Mouse (Mus musculus) liver, embryonic 14.5 days (tissue): ENCODE data around the gene Parp3. TPM values are rescaled to one million over a fixed set of nuclear protein-coding genes. Genes with fewer than 3 reads are reported as not detected.

Source experiments
- ATAC-seq: fragments of 200-750 bp; cut with Nextera tagmentation; 2 replicates; pipeline ENCODE4 v1.8.0; 2017; ENCODE audit warnings: moderate number of reproducible peaks, mild to moderate bottlenecking, moderate library complexity; ENCODE audit not compliant: insufficient read depth
- DNase-seq, 3 experiments: peaks; one replicate each; pipeline ENCODE4 v3.0.0-alpha.2; 2012 to 2013; ENCODE audit warnings: low read depth in 3 of 3, low spot score in 3 of 3
- H3K27ac ChIP-seq: fragments of 300-500 bp; sonication (generic); 2 replicates; pipeline ENCODE4 v1.5.1; 2014; ENCODE audit warnings: moderate library complexity, mild to moderate bottlenecking, control low read depth, inconsistent platforms
- H3K27me3 ChIP-seq: fragments of 300-500 bp; sonication (generic); 2 replicates; pipeline ENCODE4 v1.6.1; 2014; ENCODE audit warnings: mild to moderate bottlenecking, low read length, moderate library complexity; ENCODE audit not compliant: control insufficient read depth, insufficient read depth
- H3K36me3 ChIP-seq: fragments of 300-500 bp; sonication (generic); replicated peaks from 2 replicates; pipeline ENCODE4 v1.6.1; 2014; ENCODE audit warnings: low read depth; ENCODE audit not compliant: control insufficient read depth, insufficient read depth
- H3K4me1 ChIP-seq, 2 experiments: fragments of 200-500 bp in 1 of 2; fragments of 300-500 bp in 1 of 2; sonication (generic) in 1 of 2; replicated peaks; 2 replicates each; pipeline ENCODE4 v1.6.1; 2012 to 2014; ENCODE audit warnings: antibody characterized with exemption in 1 of 2, inconsistent platforms in 1 of 2, low read length in 1 of 2; ENCODE audit not compliant: control insufficient read depth in 2 of 2, insufficient read depth in 2 of 2
- H3K4me2 ChIP-seq: fragments of 300-500 bp; sonication (generic); 2 replicates; pipeline ENCODE4 v1.6.1; 2014; ENCODE audit warnings: low read depth, mild to moderate bottlenecking, control low read depth, moderate library complexity
- H3K4me3 ChIP-seq, 2 experiments: fragments of 200-500 bp in 1 of 2; fragments of 300-500 bp in 1 of 2; sonication (generic) in 1 of 2; 2 replicates each; pipeline ENCODE4 v1.5.1; 2012 to 2014; ENCODE audit warnings: low read depth in 2 of 2, low read length in 2 of 2, mild to moderate bottlenecking in 2 of 2, control low read depth in 1 of 2, inconsistent platforms in 1 of 2, moderate library complexity in 1 of 2; ENCODE audit not compliant: insufficient read depth in 1 of 2
- H3K9ac ChIP-seq: fragments of 300-500 bp; sonication (generic); replicated peaks from 2 replicates; pipeline ENCODE4 v1.6.1; 2014; ENCODE audit warnings: mild to moderate bottlenecking, control low read depth, moderate library complexity
- H3K9me3 ChIP-seq: fragments of 300-500 bp; sonication (generic); 2 replicates; pipeline ENCODE4 v1.6.1; 2016; ENCODE audit warnings: low read length, mixed read lengths; ENCODE audit not compliant: control insufficient read depth
- CTCF ChIP-seq: IDR thresholded peaks from 2 replicates; pipeline ENCODE4 v1.5.1; 2016; ENCODE audit warnings: antibody characterized with exemption, low read depth, control low read depth
- EP300 ChIP-seq: IDR thresholded peaks from 2 replicates; pipeline ENCODE4 v1.6.1; 2016; ENCODE audit warnings: antibody characterized with exemption, low read depth
- WGBS: fragments of 180-500 bp; shearing (Covaris S2); extraction: QIAGEN DNeasy Blood & Tissue Kit; methylation state at CpG from one replicate; pipeline ENCODE4 v1.1.7; 2014; ENCODE audit not compliant: insufficient replicate concordance; 5-methylcytosine and 5-hydroxymethylcytosine counted together
- polyA plus RNA-seq, 2 experiments: library from polyadenylated mRNA; depleted of rRNA in 1 of 2; stranded (reverse) in 1 of 2; unstranded in 1 of 2; fragments of >200 nt; fragmentation: Nextera tagmentation in 1 of 2; extraction: Ambion mirVana in 1 of 2; gene quantifications; 2 replicates each; pipeline versions ENCODE4 v1.2.1 to v1.2.3; 2012 to 2014

The Parp3 gene
- polyA plus RNA-seq, 2 experiments = 0.91 to 1.3 TPM

- ATAC-seq = no peak
- 76% methylated on average over 18 of the region's 18 CpGs for WGBS
- H3K36me3 ChIP-seq = no peaks in the 10 kb centered on the region
- H3K4me1 ChIP-seq = peaks cover 0 to 3% of the 10 kb centered on the region in 2 experiments; a peak in 1 of 4 replicates
- H3K9me3 ChIP-seq = no peaks in the 10 kb centered on the region
- H3K9ac ChIP-seq = no peak overlapping the region
- H3K4me3 ChIP-seq = no peak overlapping the region
- no peak overlapping the region for H3K4me2 ChIP-seq
- DNase-seq = no peak
- H3K27ac ChIP-seq = no peak overlapping the region
- H3K27me3 ChIP-seq = peaks cover 13% of the 10 kb centered on the region
- no peak for TF ChIP-seq EP300
- no peak for TF ChIP-seq CTCF
Measured at GRCm38 (mm10) chr9:106460401-106461025, 16.2 kb downstream of the Parp3 start.

GRCm38 (mm10) chr9:106459946-106460345 is 16.8 kb downstream of the Parp3 start:
- no peak overlapping the region for H3K9ac ChIP-seq
- no peak for TF ChIP-seq EP300
- TF ChIP-seq CTCF = no peak
- ATAC-seq = no peak
- no peak overlapping the region for H3K4me3 ChIP-seq
- peaks cover 8% of the 10 kb centered on the region for H3K27me3 ChIP-seq
- no peak for DNase-seq
- WGBS = 71% methylated on average over 15 of the region's 15 CpGs
- no peak overlapping the region for H3K4me2 ChIP-seq
- H3K36me3 ChIP-seq = no peaks in the 10 kb centered on the region
- H3K9me3 ChIP-seq = no peaks in the 10 kb centered on the region
- H3K27ac ChIP-seq = no peak overlapping the region
- H3K4me1 ChIP-seq = peaks cover 0 to 3% of the 10 kb centered on the region in 2 experiments; a peak in 1 of 4 replicates

- Histone ChIP-seq H3K9ac (no peak overlapping the region), H3K4me3 (no peak overlapping the region), H3K36me3 (no peaks in the 10 kb centered on the region), H3K27ac (no peak overlapping the region), H3K4me2 (no peak overlapping the region), H3K4me1 (peaks cover 4 to 6% of the 10 kb centered on the region in 2 experiments), H3K27me3 (peaks cover 9% of the 10 kb centered on the region), H3K9me3 (no peaks in the 10 kb centered on the region)
- no peak for DNase-seq
- TF ChIP-seq EP300 (no peak), CTCF (no peak)
- WGBS = 75% methylated on average over 5 of the region's 5 CpGs
- ATAC-seq = no peak
Measured at GRCm38 (mm10) chr9:106457920-106458319, 18.8 kb downstream of the Parp3 start.

- Histone ChIP-seq H3K27me3 (peaks cover 13% of the 10 kb centered on the region), H3K36me3 (no peaks in the 10 kb centered on the region), H3K9ac (no peak overlapping the region), H3K27ac (no peak overlapping the region), H3K4me1 (peaks cover 6% of the 10 kb centered on the region in 2 experiments), H3K9me3 (no peaks in the 10 kb centered on the region), H3K4me2 (no peak overlapping the region), H3K4me3 (no peak overlapping the region)
- ATAC-seq (no peak), DNase-seq (no peak)
- TF ChIP-seq CTCF (no peak), EP300 (no peak)
- 71% methylated on average over 9 of the region's 9 CpGs for WGBS
Measured at GRCm38 (mm10) chr9:106457163-106457559, 19.6 kb downstream of the Parp3 start.

- Histone ChIP-seq H3K27ac (no peak overlapping the region), H3K9me3 (no peaks in the 10 kb centered on the region), H3K36me3 (no peaks in the 10 kb centered on the region), H3K9ac (no peak overlapping the region), H3K4me3 (no peak overlapping the region), H3K4me2 (no peak overlapping the region), H3K4me1 (peaks cover 6% of the 10 kb centered on the region in 2 experiments), H3K27me3 (peaks cover 13% of the 10 kb centered on the region)
- TF ChIP-seq CTCF (no peak), EP300 (no peak)
- DNase-seq = no peak
- 68% methylated on average over 15 of the region's 15 CpGs for WGBS
- no peak for ATAC-seq
Measured at GRCm38 (mm10) chr9:106456325-106457162, 20.2 kb downstream of the Parp3 start.
